Mouse (Mus musculus): ENCODE measurements at regions not wholly inside any gene's neighbourhood (a gene's known extent, or its start where the extent isn't known, plus 50 kb on each side); places are given as distances from the start of the nearest gene placed in this dataset.

GRCm38 (mm10) chr3:58302322-58302721, 112.2 kb upstream of the Tsc22d2 start:
- no peak for TF ChIP-seq CTCF (IDR thresholded peaks at IDR 0.05; ENCODE audit: borderline replicate concordance, insufficient read depth, low read length)
- TF ChIP-seq POLR2A (IDR thresholded peaks at IDR 0.05; ENCODE audit: low read depth, low read length) = no peak
